Mouse (Mus musculus) myocyte (in vitro differentiated cells): Measurements from ENCODE around the gene Gabarapl2. TPM values are rescaled to one million over a fixed set of nuclear protein-coding genes. Genes with fewer than 3 reads are reported as not detected.

Experiments used
- H3K27me3 ChIP-seq: one replicate; pipeline ENCODE4 v1.6.1; 2011; ENCODE audit not compliant: control insufficient read depth, insufficient read depth, insufficient read length
- H3K36me3 ChIP-seq: one replicate; pipeline ENCODE4 v1.6.1; 2011; ENCODE audit not compliant: control insufficient read depth, insufficient read depth
- H3K4me2 ChIP-seq: one replicate; pipeline ENCODE4 v1.6.1; 2011; ENCODE audit warnings: low read depth, control low read depth
- H3K4me3 ChIP-seq: one replicate; pipeline ENCODE4 v1.5.1; 2011; ENCODE audit warnings: mild to moderate bottlenecking, control low read depth, moderate library complexity
- H3K79me2 ChIP-seq: one replicate; pipeline ENCODE4 v1.6.1; 2011; ENCODE audit not compliant: control insufficient read depth, insufficient read depth
- H3ac ChIP-seq: one replicate; pipeline ENCODE4 v1.6.1; 2011; ENCODE audit not compliant: control insufficient read depth, insufficient read length
- CEBPB ChIP-seq: IDR thresholded peaks from 2 replicates; pipeline ENCODE4 v1.6.1; 2011; ENCODE audit warnings: mild to moderate bottlenecking, moderate library complexity; ENCODE audit not compliant: poor library complexity, insufficient read depth, severe bottlenecking
- E2F4 ChIP-seq: IDR thresholded peaks from one replicate; pipeline ENCODE4 v1.6.1; 2011; ENCODE audit warnings: mild to moderate bottlenecking, control low read depth, moderate library complexity; ENCODE audit not compliant: insufficient read depth
- MAX ChIP-seq: IDR thresholded peaks from one replicate; pipeline ENCODE4 v1.6.1; 2011; ENCODE audit warnings: low read depth, mild to moderate bottlenecking, control low read depth
- MYOD1 ChIP-seq, 3 experiments: IDR thresholded peaks; one replicate each; pipeline ENCODE4 v1.6.1; 2011; ENCODE audit warnings: control low read depth in 2 of 3, low read depth in 2 of 3, mild to moderate bottlenecking in 2 of 3, moderate library complexity in 1 of 3; ENCODE audit not compliant: insufficient read length in 2 of 3, control insufficient read depth in 1 of 3
- MYOG ChIP-seq, 3 experiments: IDR thresholded peaks; one replicate each; pipeline ENCODE4 v1.6.1; 2011; ENCODE audit warnings: control low read depth in 2 of 3, low read depth in 2 of 3, mild to moderate bottlenecking in 2 of 3; ENCODE audit not compliant: insufficient read length in 2 of 3, control insufficient read depth in 1 of 3, insufficient read depth in 1 of 3
- POLR2A ChIP-seq: IDR thresholded peaks from one replicate; pipeline ENCODE4 v1.6.1; 2011; ENCODE audit warnings: low read depth, mild to moderate bottlenecking, control low read depth, moderate library complexity; ENCODE audit not compliant: insufficient read length
- POLR2AphosphoS2 ChIP-seq: IDR thresholded peaks from one replicate; pipeline ENCODE4 v1.6.1; 2011; ENCODE audit warnings: low read depth, control low read depth; ENCODE audit not compliant: insufficient read length
- REST ChIP-seq: IDR thresholded peaks from one replicate; pipeline ENCODE4 v1.6.1; 2011; ENCODE audit warnings: mild to moderate bottlenecking, control low read depth, moderate library complexity; ENCODE audit not compliant: insufficient read depth, insufficient read length
- SRF ChIP-seq: IDR thresholded peaks from one replicate; pipeline ENCODE4 v1.6.1; 2011; ENCODE audit warnings: low read depth; ENCODE audit not compliant: control insufficient read depth, insufficient read length
- TCF12 ChIP-seq: IDR thresholded peaks from one replicate; pipeline ENCODE4 v1.6.1; 2011; ENCODE audit warnings: mild to moderate bottlenecking, control low read depth; ENCODE audit not compliant: poor library complexity, insufficient read depth, severe bottlenecking
- TCF3 ChIP-seq: IDR thresholded peaks from one replicate; pipeline ENCODE4 v1.6.1; 2011; ENCODE audit warnings: low read depth, control low read depth; ENCODE audit not compliant: insufficient read length
- USF1 ChIP-seq: IDR thresholded peaks from one replicate; pipeline ENCODE4 v1.6.1; 2011; ENCODE audit warnings: low read depth, mild to moderate bottlenecking, control low read depth, moderate library complexity
- polyA plus RNA-seq: library from polyadenylated mRNA; unstranded; fragments of >200 nt; fragmentation: generic; extraction: Trizol; gene quantifications from one replicate; pipeline ENCODE4 v1.2.1, GENCODE M21; 2012; ENCODE audit warnings: missing spikeins

Gene Gabarapl2
- polyA plus RNA-seq, 1 experiment = 64.5 TPM

DNA sequence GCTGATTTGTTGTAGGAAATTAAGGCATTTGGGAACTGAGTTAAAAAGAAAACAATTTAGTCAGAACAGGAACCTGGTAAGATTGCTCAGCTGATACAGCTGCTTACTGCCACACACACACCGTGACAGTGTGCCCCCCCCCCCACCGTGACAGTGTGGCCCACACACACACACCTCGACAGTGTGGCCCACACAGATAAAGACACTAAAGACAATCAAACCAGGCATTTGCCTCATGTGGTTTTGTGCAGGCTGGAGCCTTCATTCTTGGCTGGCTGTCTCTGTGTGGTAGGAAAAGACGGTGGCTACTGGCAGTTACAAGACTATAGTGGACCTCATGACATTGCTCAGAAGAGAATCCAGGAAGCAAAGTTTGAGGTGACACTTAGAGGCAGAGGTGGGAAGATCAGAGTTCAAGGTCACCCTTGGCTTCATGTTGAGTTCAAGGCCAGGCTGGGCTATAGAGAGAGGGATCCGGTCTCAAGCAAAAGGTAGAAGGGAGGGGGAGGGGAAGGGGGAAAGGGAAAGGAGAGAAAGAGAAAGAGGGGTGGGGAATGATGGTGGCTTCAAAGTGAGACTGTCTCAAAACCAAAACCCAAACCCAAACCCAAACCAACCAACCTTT, 26.9 kb downstream of the Gabarapl2 start:
- Histone ChIP-seq H3K36me3 (no peaks in the 10 kb centered on the region), H3K4me2 (no peak overlapping the region), H3ac (no peak overlapping the region), H3K4me3 (no peak overlapping the region), H3K27me3 (no peaks in the 10 kb centered on the region), H3K79me2 (no peaks in the 10 kb centered on the region)
- no peak for TF ChIP-seq POLR2AphosphoS2
- TF ChIP-seq E2F4 = no peak
- TF ChIP-seq POLR2A = no peak
- TF ChIP-seq MAX = no peak
- TF ChIP-seq TCF3 = no peak
- no peak for TF ChIP-seq SRF
- no peak for TF ChIP-seq REST
- no peak for TF ChIP-seq USF1
- no peak for TF ChIP-seq TCF12

DNA sequence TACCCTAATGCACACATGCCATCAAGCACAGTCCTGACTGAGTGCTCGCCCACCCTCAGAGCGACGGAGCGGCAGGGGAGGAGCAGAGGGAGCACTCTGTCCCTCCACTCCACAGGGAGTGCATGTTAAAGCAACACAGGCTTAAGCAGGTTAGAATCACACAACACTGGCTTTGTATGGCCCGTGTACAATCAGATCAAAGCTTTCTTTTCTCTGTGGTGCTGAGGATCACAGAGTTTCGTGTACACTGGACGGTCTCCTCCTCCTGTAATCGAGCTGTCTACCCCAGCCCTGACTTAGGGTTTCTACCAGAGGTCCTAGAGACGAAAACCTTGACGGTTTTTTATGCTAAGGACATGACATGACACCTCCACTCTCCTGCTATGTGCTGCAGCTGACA, 28.0 kb downstream of the Gabarapl2 start:
- Histone ChIP-seq H3K36me3 (no peaks in the 10 kb centered on the region), H3ac (no peak overlapping the region), H3K79me2 (no peaks in the 10 kb centered on the region), H3K4me3 (no peak overlapping the region), H3K27me3 (no peaks in the 10 kb centered on the region), H3K4me2 (no peak overlapping the region)
- TF ChIP-seq MYOG (IDR thresholded peaks at IDR 0.05; ENCODE audit: control insufficient read depth in 1 of 3, insufficient read depth in 1 of 3, insufficient read length in 2 of 3, low read depth in 2 of 3) = no peak
- no peak for TF ChIP-seq CEBPB
- TF ChIP-seq POLR2A = no peak
- TF ChIP-seq E2F4 = no peak

DNA sequence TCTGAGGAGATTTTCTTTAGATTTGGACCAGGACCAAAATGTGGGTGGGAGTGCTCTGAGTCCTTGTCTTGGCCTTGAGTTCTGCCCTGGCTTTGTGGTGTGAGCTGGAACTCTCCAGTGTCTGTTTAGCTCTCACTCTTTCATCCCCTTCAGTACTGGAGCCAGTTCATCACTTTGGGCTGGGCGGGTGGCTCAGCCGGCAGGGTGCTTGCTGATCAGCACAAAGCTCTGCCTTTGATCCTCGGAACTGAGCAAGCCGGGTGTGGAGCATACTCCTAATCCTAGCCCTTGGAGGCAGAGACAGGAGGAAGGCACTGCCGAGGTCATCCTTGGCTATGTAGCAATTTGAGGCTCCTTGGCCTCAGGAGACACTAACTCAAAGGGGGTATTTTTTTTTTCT, 28.5 kb downstream of the Gabarapl2 start:
- H3K4me3 ChIP-seq = no peak overlapping the region
- no peak overlapping the region for H3ac ChIP-seq
- H3K27me3 ChIP-seq = no peaks in the 10 kb centered on the region
- no peaks in the 10 kb centered on the region for H3K36me3 ChIP-seq
- H3K79me2 ChIP-seq = no peaks in the 10 kb centered on the region
- no peak overlapping the region for H3K4me2 ChIP-seq
- no peak for TF ChIP-seq MAX
- no peak for TF ChIP-seq SRF
- no peak for TF ChIP-seq POLR2AphosphoS2
- TF ChIP-seq TCF3 = no peak
- no peak for TF ChIP-seq REST
- TF ChIP-seq USF1 = no peak
- no peak for TF ChIP-seq POLR2A

DNA sequence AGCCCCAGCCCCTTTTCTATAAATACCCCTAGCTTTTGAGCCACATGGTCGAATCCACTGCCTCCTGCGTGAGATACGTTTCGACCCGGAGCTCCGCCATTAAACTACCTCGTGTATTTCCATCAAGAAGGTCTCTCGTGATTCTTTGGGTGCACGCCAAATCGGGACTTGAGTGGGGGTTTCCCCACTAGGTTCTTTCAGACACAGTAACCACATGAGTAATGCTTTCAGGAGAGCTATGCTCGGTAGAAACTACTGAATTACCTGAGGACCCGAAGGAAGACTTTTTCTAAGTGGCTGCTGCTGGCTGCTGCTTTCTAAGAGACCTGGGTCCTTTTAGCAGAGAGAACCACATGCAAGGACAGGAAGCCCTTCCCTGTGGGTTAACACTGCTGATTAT, 33.6 kb downstream of the Gabarapl2 start:
- TF ChIP-seq USF1 (no peak), REST (no peak), SRF (no peak), CEBPB (no peak), POLR2AphosphoS2 (no peak), E2F4 (no peak), TCF12 (no peak), POLR2A (no peak), MYOG (IDR thresholded peaks at IDR 0.05; ENCODE audit: control insufficient read depth in 1 of 3, insufficient read depth in 1 of 3, insufficient read length in 2 of 3, low read depth in 2 of 3) (no peak)
- Histone ChIP-seq H3ac (no peak overlapping the region), H3K27me3 (no peaks in the 10 kb centered on the region), H3K79me2 (no peaks in the 10 kb centered on the region), H3K36me3 (no peaks in the 10 kb centered on the region), H3K4me2 (no peak overlapping the region), H3K4me3 (no peak overlapping the region)

DNA sequence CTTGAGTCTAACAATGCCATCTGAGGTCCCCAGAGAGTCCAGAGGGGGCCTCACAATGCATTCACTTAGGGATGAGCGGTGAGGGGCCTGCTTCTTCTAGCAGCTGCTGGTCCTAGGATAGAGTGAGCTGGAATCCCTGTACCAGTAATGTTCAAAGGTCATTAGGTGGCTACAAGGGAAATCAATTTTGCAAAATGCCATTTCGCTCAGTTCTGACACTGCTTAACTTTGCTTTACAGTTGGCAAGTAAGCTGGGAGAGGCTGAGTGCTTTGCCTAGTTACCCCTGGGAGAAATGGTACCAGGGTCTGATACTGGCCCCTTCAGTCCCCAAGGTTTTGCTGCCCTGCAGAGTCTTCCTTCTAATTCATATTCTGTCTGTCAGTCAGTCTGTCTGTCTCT, 35.2 kb downstream of the Gabarapl2 start:
- H3K4me2 ChIP-seq = no peak overlapping the region
- H3K79me2 ChIP-seq = no peaks in the 10 kb centered on the region
- TF ChIP-seq TCF12 (no peak), USF1 (no peak), CEBPB (no peak), E2F4 (no peak), MYOD1 (IDR thresholded peaks at IDR 0.05; ENCODE audit: control insufficient read depth in 1 of 3, insufficient read length in 2 of 3, low read depth in 2 of 3) (no peak), MAX (no peak), POLR2AphosphoS2 (no peak), SRF (no peak), REST (no peak)
- peaks cover 7% of the 10 kb centered on the region for H3K36me3 ChIP-seq
- no peaks in the 10 kb centered on the region for H3K27me3 ChIP-seq
- no peak overlapping the region for H3K4me3 ChIP-seq
- H3ac ChIP-seq = no peak overlapping the region
